Mouse (Mus musculus) forebrain, embryonic 15.5 days (tissue): ENCODE measurements around the gene Dmbt1. TPM values are rescaled to one million over a fixed set of nuclear protein-coding genes. Genes with fewer than 3 reads are reported as not detected.
"Not testable (repeated sequence)": the region's sequence is repeated elsewhere in the genome, so short reads cannot be mapped to it uniquely, and the experiment has no call there.

Experiments
- ATAC-seq: fragments of 200-750 bp; cut with Nextera tagmentation; replicated peaks from 2 replicates; pipeline ENCODE4 v1.8.0; 2017; ENCODE audit warnings: mild to moderate bottlenecking, moderate TSS enrichment, moderate library complexity
- H3K27ac ChIP-seq: fragments of 300-500 bp; sonication (generic); replicated peaks from 2 replicates; pipeline ENCODE4 v1.5.1; 2015; ENCODE audit warnings: mild to moderate bottlenecking, inconsistent platforms
- H3K27me3 ChIP-seq: fragments of 300-500 bp; sonication (generic); 2 replicates; pipeline ENCODE4 v1.6.1; 2015; ENCODE audit warnings: inconsistent platforms
- H3K36me3 ChIP-seq: fragments of 300-500 bp; sonication (generic); 2 replicates; pipeline ENCODE4 v1.6.1; 2015; ENCODE audit warnings: mild to moderate bottlenecking, inconsistent platforms
- H3K4me1 ChIP-seq: fragments of 300-500 bp; sonication (generic); 2 replicates; pipeline ENCODE4 v1.6.1; 2015; ENCODE audit warnings: inconsistent platforms
- H3K4me2 ChIP-seq: fragments of 300-500 bp; sonication (generic); replicated peaks from 2 replicates; pipeline ENCODE4 v1.6.1; 2015; ENCODE audit warnings: mild to moderate bottlenecking, inconsistent platforms
- H3K4me3 ChIP-seq: fragments of 300-500 bp; sonication (generic); 2 replicates; pipeline ENCODE4 v1.5.1; 2015; ENCODE audit warnings: mild to moderate bottlenecking, inconsistent platforms
- H3K9ac ChIP-seq: fragments of 300-500 bp; sonication (generic); replicated peaks from 2 replicates; pipeline ENCODE4 v1.6.1; 2015; ENCODE audit warnings: mild to moderate bottlenecking, inconsistent platforms
- H3K9me3 ChIP-seq: fragments of 300-500 bp; sonication (generic); 2 replicates; pipeline ENCODE4 v1.6.1; 2016; ENCODE audit warnings: inconsistent platforms
- WGBS: fragments of 180-500 bp; shearing (Covaris S2); methylation state at CpG from one replicate; pipeline ENCODE4 v1.1.7; 2015; ENCODE audit warnings: mixed read lengths; 5-methylcytosine and 5-hydroxymethylcytosine counted together
- polyA plus RNA-seq: library from polyadenylated mRNA; unstranded; fragments of >200 nt; fragmentation: Nextera tagmentation; extraction: Ambion mirVana; gene quantifications from 2 replicates; pipeline ENCODE4 v1.2.1, GENCODE M21; 2015

Gene Dmbt1
- polyA plus RNA-seq, 1 experiment from 2014 or later, result not detected

DNA sequence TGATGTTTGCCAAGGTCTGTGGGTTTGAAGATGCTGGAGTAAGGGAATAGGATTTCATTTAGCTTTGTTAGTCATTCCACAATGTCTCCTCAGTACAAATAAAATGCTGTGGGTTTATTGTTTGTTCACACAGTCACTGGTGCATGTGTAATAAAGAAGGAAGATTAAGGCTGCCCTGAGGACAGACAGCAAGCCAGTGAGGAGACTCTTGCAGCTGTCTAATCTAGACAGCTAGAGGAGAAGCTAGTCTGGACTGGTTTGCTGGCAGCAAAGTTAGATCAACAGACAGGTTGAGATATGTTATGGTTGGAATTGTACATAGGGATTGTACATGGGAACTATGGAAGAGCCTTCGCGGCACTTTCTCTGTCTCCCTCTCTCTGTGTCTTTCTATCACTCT, 24.6 kb upstream of the Dmbt1 start:
- Histone ChIP-seq H3K27ac (no peak overlapping the region), H3K27me3 (no peaks in the 10 kb centered on the region), H3K4me3 (no peak overlapping the region), H3K4me2 (no peak overlapping the region), H3K9ac (no peak overlapping the region), H3K4me1 (no peaks in the 10 kb centered on the region), H3K9me3 (0 out of 2 replicates have a peak, but pooled peaks cover 4% of the 10 kb centered on the region), H3K36me3 (no peaks in the 10 kb centered on the region)
- WGBS, result 96% methylated on average over 2 of the region's 2 CpGs
- ATAC-seq, result no peak

DNA sequence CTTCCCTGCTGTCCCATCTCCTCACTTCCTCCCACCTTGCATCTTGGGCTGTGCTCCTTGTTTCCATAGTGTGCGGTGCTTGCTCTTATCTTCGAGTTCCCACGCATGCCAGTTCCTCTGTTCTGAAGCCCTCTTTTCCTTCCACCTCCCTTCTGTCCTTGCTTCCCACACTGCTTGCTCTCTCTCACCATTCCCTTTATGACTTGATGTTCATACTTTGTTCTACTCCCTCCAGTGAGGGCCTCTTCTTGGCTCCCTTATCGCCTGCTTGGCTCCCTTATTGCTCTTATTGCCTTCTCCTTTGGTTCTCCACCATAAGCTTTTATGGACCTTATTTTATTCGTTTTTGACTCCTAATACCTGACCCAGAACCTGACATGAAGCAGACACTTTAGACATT, 22.7 kb upstream of the Dmbt1 start:
- WGBS, result 83% methylated on average over 5 of the region's 5 CpGs
- Histone ChIP-seq H3K27ac (no peak overlapping the region), H3K9ac (no peak overlapping the region), H3K4me1 (no peaks in the 10 kb centered on the region), H3K27me3 (no peaks in the 10 kb centered on the region), H3K4me3 (no peak overlapping the region), H3K4me2 (no peak overlapping the region), H3K9me3 (0 out of 2 replicates have a peak, but pooled peaks cover 4% of the 10 kb centered on the region), H3K36me3 (no peaks in the 10 kb centered on the region)
- no peak for ATAC-seq

DNA sequence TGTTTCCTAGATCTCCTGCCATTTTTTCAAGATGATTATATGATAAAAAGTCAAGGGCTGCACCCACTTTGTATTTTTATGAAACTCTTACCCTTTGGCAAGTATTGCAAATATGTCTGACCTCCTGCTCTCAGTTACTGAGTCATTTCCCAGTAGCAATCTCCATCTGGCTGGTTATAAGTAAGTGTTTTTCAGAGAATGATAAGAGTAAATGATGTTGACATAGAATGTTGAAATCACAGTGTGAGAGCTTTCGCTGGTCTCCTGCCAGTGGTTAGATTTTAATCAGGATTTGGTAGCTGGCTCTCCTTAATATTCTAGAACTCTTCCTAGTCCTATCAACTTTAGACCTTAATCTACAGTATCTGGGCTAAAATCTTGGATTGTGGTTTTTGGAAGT, 20.0 kb upstream of the Dmbt1 start:
- Histone ChIP-seq H3K36me3 (no peaks in the 10 kb centered on the region), H3K27ac (no peak overlapping the region), H3K9ac (no peak overlapping the region), H3K4me3 (no peak overlapping the region), H3K4me2 (no peak overlapping the region), H3K27me3 (no peaks in the 10 kb centered on the region), H3K9me3 (0 out of 2 replicates have a peak, but pooled peaks cover 4% of the 10 kb centered on the region), H3K4me1 (no peaks in the 10 kb centered on the region)
- ATAC-seq, result no peak
- 85% methylated on average over 1 of the region's 1 CpGs for WGBS

DNA sequence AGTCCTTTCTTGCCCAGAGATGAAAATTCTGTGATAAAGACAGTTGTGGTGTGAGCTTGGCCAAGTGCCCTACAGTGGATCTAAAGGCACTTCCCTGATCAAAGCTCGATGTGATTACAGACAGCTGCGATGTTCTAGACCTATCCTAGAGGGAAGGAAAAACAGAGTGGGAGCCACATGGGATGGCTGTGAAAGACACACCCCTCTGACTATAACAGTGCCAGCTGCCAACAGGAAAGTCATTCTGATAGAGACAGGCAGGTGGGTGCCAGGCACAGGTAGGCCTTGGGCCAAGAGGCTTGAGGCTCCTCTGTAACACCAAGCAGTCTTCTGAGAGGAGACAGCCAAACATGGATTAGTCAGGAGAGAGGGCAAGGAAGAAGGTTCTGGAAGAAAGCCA, 12.7 kb upstream of the Dmbt1 start:
- Histone ChIP-seq H3K36me3 (no peaks in the 10 kb centered on the region), H3K4me2 (no peak overlapping the region), H3K9ac (no peak overlapping the region), H3K4me1 (no peaks in the 10 kb centered on the region), H3K4me3 (no peak overlapping the region), H3K27me3 (no peaks in the 10 kb centered on the region), H3K27ac (no peak overlapping the region), H3K9me3 (peaks cover 7% of the 10 kb centered on the region; the same call in 1 of the 2 replicates)
- WGBS, result 85% methylated on average over 2 of the region's 2 CpGs
- ATAC-seq, result no peak

DNA sequence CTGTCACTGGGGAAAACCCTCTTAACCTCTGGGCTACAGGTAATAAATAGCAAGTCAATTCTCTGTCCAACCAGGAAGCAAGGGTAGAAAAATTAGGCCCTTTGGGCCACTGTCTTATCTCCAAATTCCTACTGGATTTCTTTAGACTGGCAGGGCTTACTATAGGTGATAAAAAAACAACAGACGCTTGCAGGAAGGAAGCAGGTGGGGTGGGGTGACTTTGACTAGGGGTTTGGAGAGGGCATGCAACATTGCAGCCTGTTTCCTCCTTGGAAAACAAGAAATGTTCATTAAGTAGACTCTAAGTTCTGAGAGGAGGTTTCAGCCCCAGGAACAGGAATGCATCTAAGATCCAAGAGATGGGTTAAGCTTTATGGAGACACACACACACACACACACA, 7.0 kb upstream of the Dmbt1 start:
- ATAC-seq, result no peak
- WGBS, result 79% methylated on average over 1 of the region's 1 CpGs
- H3K9ac ChIP-seq, result no peak overlapping the region

DNA sequence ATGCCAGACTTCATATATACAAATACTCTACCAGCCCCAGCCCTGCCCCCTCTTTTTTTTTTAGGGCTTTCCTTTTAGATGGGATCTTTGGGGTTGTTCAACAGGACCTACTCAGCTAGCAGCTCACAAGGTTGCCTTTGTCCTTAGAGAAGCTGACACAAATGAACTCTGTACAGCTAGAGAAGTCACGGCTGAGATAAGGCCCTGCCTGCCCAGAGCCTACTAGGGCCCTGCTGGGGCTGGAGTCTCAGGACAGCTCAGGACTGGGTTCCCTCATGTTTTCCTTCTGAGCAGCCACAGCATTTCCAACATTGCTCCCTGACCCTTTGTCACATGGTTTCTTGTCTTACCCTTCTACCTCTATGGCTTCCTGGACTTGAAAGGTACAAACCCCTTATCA, 4.3 kb upstream of the Dmbt1 start:
- Histone ChIP-seq H3K4me2 (no peak overlapping the region), H3K27ac (no peak overlapping the region), H3K36me3 (no peaks in the 10 kb centered on the region), H3K9me3 (no peaks in the 10 kb centered on the region), H3K4me3 (no peak overlapping the region), H3K4me1 (no peaks in the 10 kb centered on the region), H3K27me3 (no peaks in the 10 kb centered on the region), H3K9ac (no peak overlapping the region)
- ATAC-seq, result no peak
- 81% methylated on average over 1 of the region's 1 CpGs for WGBS

More for the DNA sequence above, 7.0 kb upstream of the Dmbt1 start:
- no peak overlapping the region for H3K27ac ChIP-seq
- H3K9me3 ChIP-seq, result no peaks in the 10 kb centered on the region
- H3K4me2 ChIP-seq, result no peak overlapping the region
- H3K4me1 ChIP-seq, result no peaks in the 10 kb centered on the region
- no peaks in the 10 kb centered on the region for H3K36me3 ChIP-seq
- H3K27me3 ChIP-seq, result no peaks in the 10 kb centered on the region
- H3K4me3 ChIP-seq, result no peak overlapping the region

DNA sequence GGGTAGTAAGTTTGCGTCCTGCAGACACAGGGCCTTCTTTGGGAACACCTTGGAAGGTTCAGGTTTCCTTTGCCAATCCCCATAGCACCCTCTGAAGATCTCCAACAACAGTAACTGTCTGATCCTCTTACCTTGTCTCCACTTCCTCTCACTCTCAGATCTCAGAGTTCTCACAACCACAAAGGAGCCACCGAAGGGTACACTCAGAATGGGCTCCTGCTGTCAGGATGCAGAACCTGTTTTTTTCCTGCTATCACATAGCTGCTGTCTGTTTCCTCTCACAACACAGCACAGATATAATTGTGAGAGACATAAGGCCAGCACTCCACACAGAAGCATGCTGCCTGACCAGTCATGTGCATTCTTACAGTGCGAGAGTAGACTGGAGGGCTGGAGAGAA, 4.5 kb downstream of the Dmbt1 start:
- WGBS, result 83% methylated on average over 3 of the region's 3 CpGs
- no peak overlapping the region for H3K27ac ChIP-seq
- H3K36me3 ChIP-seq, result no peaks in the 10 kb centered on the region
- no peaks in the 10 kb centered on the region for H3K27me3 ChIP-seq
- H3K4me3 ChIP-seq, result no peak overlapping the region
- H3K9me3 ChIP-seq, result no peaks in the 10 kb centered on the region
- no peak for ATAC-seq
- no peak overlapping the region for H3K4me2 ChIP-seq
- H3K9ac ChIP-seq, result no peak overlapping the region
- H3K4me1 ChIP-seq, result no peaks in the 10 kb centered on the region

DNA sequence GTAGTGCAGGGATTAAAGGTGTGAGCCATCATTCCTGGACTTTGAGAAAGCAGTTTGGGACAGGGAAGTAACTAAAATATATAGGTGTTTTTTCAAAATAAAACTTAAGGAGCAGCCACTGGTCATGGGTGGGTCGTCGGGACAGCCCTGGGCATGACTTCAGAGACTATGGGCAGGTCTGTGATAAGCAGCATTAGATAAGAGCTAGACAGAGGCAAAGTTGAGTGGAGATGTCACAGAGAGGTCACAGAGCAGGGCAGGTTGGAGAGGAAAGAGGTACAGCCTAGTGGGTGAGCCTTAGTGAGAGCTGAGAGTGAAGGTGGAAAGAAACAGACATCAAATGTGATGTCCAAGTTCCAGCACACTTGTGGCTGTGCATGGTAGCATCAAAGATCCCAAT, 5.2 kb downstream of the Dmbt1 start:
- Histone ChIP-seq H3K4me2 (no peak overlapping the region), H3K27ac (no peak overlapping the region), H3K27me3 (no peaks in the 10 kb centered on the region), H3K36me3 (no peaks in the 10 kb centered on the region), H3K4me1 (no peaks in the 10 kb centered on the region), H3K4me3 (no peak overlapping the region), H3K9ac (no peak overlapping the region), H3K9me3 (no peaks in the 10 kb centered on the region)
- 92% methylated on average over 2 of the region's 2 CpGs for WGBS
- ATAC-seq, result no peak

DNA sequence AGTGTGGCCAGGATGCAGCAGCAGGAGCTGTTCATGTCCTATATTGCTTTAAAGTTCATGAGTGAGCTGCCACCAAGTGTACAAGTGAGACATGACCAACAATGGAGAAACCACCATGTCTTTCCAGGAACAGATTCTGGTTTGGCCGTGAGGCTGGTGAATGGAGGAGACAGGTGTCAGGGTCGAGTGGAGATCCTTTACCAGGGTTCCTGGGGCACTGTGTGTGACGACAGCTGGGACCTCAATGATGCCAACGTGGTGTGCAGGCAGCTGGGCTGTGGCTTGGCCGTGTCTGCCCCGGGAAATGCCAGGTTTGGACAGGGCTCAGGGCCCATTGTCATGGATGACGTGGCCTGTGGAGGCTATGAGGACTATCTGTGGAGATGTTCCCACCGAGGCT, 8.9 kb downstream of the Dmbt1 start:
- H3K9me3 ChIP-seq, H3K4me3 ChIP-seq, H3K36me3 ChIP-seq, H3K4me2 ChIP-seq, H3K4me1 ChIP-seq, ATAC-seq, H3K27me3 ChIP-seq, H3K9ac ChIP-seq, H3K27ac ChIP-seq: not testable (repeated sequence)
- 81% methylated on average over 8 of the region's 8 CpGs for WGBS

DNA sequence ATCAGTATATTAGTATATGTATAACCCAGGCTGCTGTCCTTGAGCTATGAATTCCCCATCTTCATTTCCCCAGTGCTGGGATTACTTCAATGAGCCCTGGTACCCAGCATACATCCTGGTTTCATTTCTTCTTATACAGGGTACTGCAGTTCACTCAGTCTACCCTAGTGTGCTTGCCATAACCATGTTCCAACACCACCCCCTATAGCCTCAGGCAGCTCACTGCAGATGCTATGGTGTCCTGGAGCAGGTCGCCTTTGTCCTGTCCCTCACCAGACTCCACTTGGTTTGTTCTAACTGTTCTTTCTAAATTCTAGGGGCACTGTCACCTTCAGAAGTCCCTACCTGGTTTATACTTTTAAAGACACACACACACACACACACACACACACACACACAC, 10.8 kb downstream of the Dmbt1 start:
- WGBS, result 76% methylated on average over 1 of the region's 1 CpGs
- ATAC-seq, result no peak
- Histone ChIP-seq H3K4me3 (no peak overlapping the region), H3K36me3 (no peaks in the 10 kb centered on the region), H3K27me3 (no peaks in the 10 kb centered on the region), H3K9ac (no peak overlapping the region), H3K4me1 (no peaks in the 10 kb centered on the region), H3K9me3 (no peaks in the 10 kb centered on the region), H3K27ac (no peak overlapping the region), H3K4me2 (no peak overlapping the region)

DNA sequence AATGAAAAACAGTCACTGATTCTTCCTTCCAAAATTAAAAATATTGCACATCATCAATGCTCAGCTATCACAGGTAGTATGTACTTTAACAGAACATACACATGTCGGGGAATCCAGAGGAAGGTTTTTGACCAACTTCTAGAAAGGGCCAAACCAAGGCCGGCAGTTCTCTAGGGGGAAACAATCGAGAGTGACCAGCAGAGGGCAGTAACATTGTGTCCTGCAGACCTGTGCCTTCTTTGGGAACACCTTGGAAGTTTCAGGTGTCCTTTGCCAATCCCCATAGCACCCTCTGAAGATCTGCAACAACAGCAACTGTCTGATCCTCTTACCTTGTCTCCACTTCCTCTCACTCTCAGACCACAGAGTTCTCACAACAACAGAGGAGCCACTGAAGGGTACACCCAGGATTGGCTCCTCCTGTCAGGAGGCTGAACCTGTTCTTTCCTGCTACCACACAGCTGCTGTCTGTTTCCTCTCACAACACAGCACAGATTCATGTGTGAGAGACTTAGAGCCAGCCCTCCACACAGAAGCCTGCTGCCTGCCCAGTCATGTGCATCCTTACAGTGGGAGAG, 13.5 kb downstream of the Dmbt1 start:
- 29% methylated on average over 3 of the region's 3 CpGs for WGBS

DNA sequence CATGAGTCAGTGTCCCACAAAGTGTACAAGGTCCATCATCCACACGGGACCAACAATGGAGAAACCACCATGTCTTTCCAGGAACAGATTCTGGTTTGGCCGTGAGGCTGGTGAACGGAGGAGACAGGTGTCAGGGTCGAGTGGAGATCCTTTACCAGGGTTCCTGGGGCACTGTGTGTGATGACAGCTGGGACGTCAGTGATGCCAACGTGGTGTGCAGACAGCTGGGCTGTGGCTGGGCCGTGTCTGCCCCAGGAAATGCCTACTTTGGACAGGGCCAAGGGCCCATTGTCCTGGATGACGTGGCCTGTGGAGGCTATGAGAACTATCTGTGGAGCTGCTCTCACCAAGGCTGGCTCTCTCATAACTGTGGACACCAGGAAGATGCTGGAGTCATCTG, 18.0 kb downstream of the Dmbt1 start:
- H3K27me3 ChIP-seq, H3K4me3 ChIP-seq, H3K27ac ChIP-seq, H3K4me1 ChIP-seq, H3K9me3 ChIP-seq, ATAC-seq, H3K36me3 ChIP-seq, H3K9ac ChIP-seq, H3K4me2 ChIP-seq: not testable (repeated sequence)
- 85% methylated on average over 8 of the region's 8 CpGs for WGBS

More for the DNA sequence above, 13.5 kb downstream of the Dmbt1 start:
- not testable (repeated sequence) for H3K4me1 ChIP-seq, H3K27me3 ChIP-seq, H3K27ac ChIP-seq, H3K4me2 ChIP-seq, H3K9me3 ChIP-seq, H3K36me3 ChIP-seq, ATAC-seq, H3K9ac ChIP-seq, H3K4me3 ChIP-seq

DNA sequence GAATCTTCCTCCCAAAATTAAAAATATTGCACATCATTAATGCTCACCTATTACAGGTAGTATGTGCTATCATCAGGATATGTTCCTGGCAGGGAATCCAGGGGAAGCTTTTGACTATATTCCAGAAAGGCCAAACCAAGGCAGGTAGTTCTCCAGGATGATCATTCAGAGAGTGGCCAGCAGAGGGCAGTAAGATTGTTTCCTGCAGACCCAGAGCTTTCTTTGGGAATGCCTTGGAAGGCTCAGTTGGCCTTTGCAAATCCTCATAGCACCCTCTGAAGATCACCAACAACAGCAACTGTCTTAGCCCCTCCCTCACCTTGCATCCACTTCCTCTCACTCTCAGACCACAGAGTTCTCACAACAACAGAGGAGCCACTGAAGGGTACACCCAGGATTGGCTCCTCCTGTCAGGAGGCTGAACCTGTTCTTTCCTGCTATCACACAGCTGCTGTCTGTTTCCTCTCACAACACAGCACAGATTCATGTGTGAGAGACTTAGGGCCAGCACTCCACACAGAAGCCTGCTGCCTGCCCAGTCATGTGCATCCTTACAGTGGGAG, 23.0 kb downstream of the Dmbt1 start:
- H3K27ac ChIP-seq, result no peak overlapping the region
- H3K27me3 ChIP-seq, result no peaks in the 10 kb centered on the region
- H3K4me1 ChIP-seq, result no peaks in the 10 kb centered on the region
- H3K9me3 ChIP-seq, result no peaks in the 10 kb centered on the region
- no peak overlapping the region for H3K4me3 ChIP-seq
- no peak overlapping the region for H3K9ac ChIP-seq
- ATAC-seq, result no peak
- no peak overlapping the region for H3K4me2 ChIP-seq
- H3K36me3 ChIP-seq, result no peaks in the 10 kb centered on the region
